Mouse (Mus musculus): Measurements from ENCODE around the gene Cacna1c.

DNA sequence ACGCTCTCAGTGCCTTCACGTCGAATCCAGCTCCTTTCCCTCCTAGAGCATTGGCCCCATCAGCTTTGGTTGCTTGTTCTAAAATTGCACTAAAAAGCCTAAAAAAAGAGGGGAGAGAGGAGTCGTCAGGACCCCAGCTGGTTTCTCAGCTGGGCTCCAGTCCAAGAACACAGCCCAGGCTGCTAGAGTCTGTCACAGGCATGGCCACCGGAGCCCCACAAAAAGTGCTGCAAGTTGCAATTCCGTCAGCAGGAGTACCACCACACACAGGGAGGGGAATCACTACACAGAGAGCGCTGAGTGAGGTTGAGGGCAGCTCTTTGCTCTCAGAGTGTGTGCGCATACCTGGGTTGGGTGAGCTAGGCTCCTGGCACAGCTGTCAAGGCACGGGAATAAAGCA is 419.8 kb downstream of the Cacna1c start:
- TF ChIP-seq POLR2A (IDR thresholded peaks at IDR 0.05; ENCODE audit: insufficient read length, low read depth) (no peak), MYOG (IDR thresholded peaks at IDR 0.05; ENCODE audit: control insufficient read depth in 1 of 3, insufficient read depth in 1 of 3, insufficient read length in 2 of 3, low read depth in 2 of 3) (no peak), E2F4 (IDR thresholded peaks at IDR 0.05; ENCODE audit: insufficient read depth) (no peak), POLR2AphosphoS2 (IDR thresholded peaks at IDR 0.05; ENCODE audit: insufficient read length, low read depth) (no peak)

Data from myocyte (in vitro differentiated cells).